Mouse (Mus musculus) MEL (cell line): ENCODE measurements around the gene Als2cl. TPM values are rescaled to one million over a fixed set of nuclear protein-coding genes. Genes with fewer than 3 reads are reported as not detected.

Experiments used
- DNase-seq: peaks from one replicate; pipeline ENCODE4 v3.0.0; 2011; ENCODE audit warnings: low read depth, low spot score
- H3K27ac ChIP-seq: 2 replicates; pipeline ENCODE4 v1.5.1; 2012; ENCODE audit warnings: low read depth, mild to moderate bottlenecking, control low read depth, low read length, moderate library complexity; ENCODE audit not compliant: control insufficient read depth
- H3K27me3 ChIP-seq, 2 experiments: fragments of 150-350 bp in 1 of 2; sonication (generic) in 1 of 2; 2 replicates each; pipeline ENCODE4 v1.6.1; 2012; ENCODE audit warnings: low read length in 2 of 2, mild to moderate bottlenecking in 2 of 2, improper control_type of control experiment in 1 of 2, moderate library complexity in 1 of 2; ENCODE audit not compliant: insufficient read depth in 2 of 2, control insufficient read depth in 1 of 2
- H3K36me3 ChIP-seq, 2 experiments: 2 replicates each; pipeline ENCODE4 v1.6.1; 2012 to 2014; ENCODE audit warnings: low read length in 2 of 2, improper control_type of control experiment in 1 of 2, inconsistent platforms in 1 of 2, mild to moderate bottlenecking in 1 of 2; ENCODE audit not compliant: insufficient read depth in 2 of 2, control insufficient read depth in 1 of 2
- H3K4me1 ChIP-seq, 2 experiments: fragments of 150-350 bp in 1 of 2; sonication (generic) in 1 of 2; 2 replicates each; pipeline ENCODE4 v1.6.1; 2012; ENCODE audit warnings: low read length in 2 of 2, improper control_type of control experiment in 1 of 2, mild to moderate bottlenecking in 1 of 2; ENCODE audit not compliant: insufficient read depth in 2 of 2, control insufficient read depth in 1 of 2
- H3K4me3 ChIP-seq, 2 experiments: fragments of 150-350 bp in 1 of 2; sonication (generic) in 1 of 2; 2 replicates each; pipeline ENCODE4 v1.5.1; 2012; ENCODE audit warnings: low read depth in 2 of 2, low read length in 2 of 2, mild to moderate bottlenecking in 2 of 2, moderate library complexity in 2 of 2, control low read depth in 1 of 2, improper control_type of control experiment in 1 of 2; ENCODE audit not compliant: control insufficient read depth in 1 of 2, insufficient read depth in 1 of 2
- H3K79me2 ChIP-seq: 2 replicates; pipeline ENCODE4 v1.6.1; 2012; ENCODE audit warnings: mild to moderate bottlenecking, low read length, moderate library complexity; ENCODE audit not compliant: control insufficient read depth, poor library complexity, insufficient read depth
- H3K9ac ChIP-seq: 2 replicates; pipeline ENCODE4 v1.6.1; 2012; ENCODE audit warnings: low read depth, mild to moderate bottlenecking, control low read depth, low read length, moderate library complexity; ENCODE audit not compliant: control insufficient read depth, poor library complexity, severe bottlenecking
- H3K9me3 ChIP-seq: fragments of 150-350 bp; sonication (generic); replicated peaks from 2 replicates; pipeline ENCODE4 v1.6.1; 2012; ENCODE audit warnings: mild to moderate bottlenecking, low read length, improper control_type of control experiment, moderate library complexity; ENCODE audit not compliant: insufficient read depth
- EP300 ChIP-seq, 2 experiments: IDR thresholded peaks; 2 replicates each; pipeline ENCODE4 v1.6.1; 2011; ENCODE audit warnings: improper control_type of control experiment in 2 of 2, low read length in 2 of 2, low read depth in 1 of 2, mild to moderate bottlenecking in 1 of 2
- GABPA ChIP-seq: IDR thresholded peaks from 2 replicates; pipeline ENCODE4 v1.6.1; 2012; ENCODE audit warnings: low read depth, mild to moderate bottlenecking, inconsistent platforms, low read length, improper control_type of control experiment, moderate library complexity
- HCFC1 ChIP-seq: IDR thresholded peaks from 2 replicates; pipeline ENCODE4 v1.6.1; 2012; ENCODE audit warnings: low read depth, mild to moderate bottlenecking, inconsistent platforms, low read length, improper control_type of control experiment, moderate library complexity
- JUND ChIP-seq: IDR thresholded peaks from 2 replicates; pipeline ENCODE4 v1.6.1; 2011; ENCODE audit warnings: low read depth, mild to moderate bottlenecking, improper control_type of control experiment, low read length
- KAT2A ChIP-seq: conservative IDR thresholded peaks from 2 replicates; pipeline ENCODE4 v1.6.1; 2012; ENCODE audit warnings: low read depth, low read length, improper control_type of control experiment, inconsistent platforms
- MAZ ChIP-seq: IDR thresholded peaks from 2 replicates; pipeline ENCODE4 v1.6.1; 2012; ENCODE audit warnings: low read depth, mild to moderate bottlenecking, inconsistent platforms, low read length, improper control_type of control experiment
- MEF2A ChIP-seq: IDR thresholded peaks from 2 replicates; pipeline ENCODE4 v1.6.1; 2014; ENCODE audit warnings: low read depth, mild to moderate bottlenecking, inconsistent platforms, low read length, improper control_type of control experiment; ENCODE audit not compliant: poor library complexity, insufficient replicate concordance, severe bottlenecking; ENCODE audit errors: extremely low read depth
- MYB ChIP-seq: IDR thresholded peaks from 2 replicates; pipeline ENCODE4 v1.6.1; 2011; ENCODE audit warnings: mild to moderate bottlenecking, low read depth, low read length, improper control_type of control experiment
- MYC ChIP-seq: IDR thresholded peaks from 2 replicates; pipeline ENCODE4 v1.6.1; 2011; ENCODE audit warnings: low read depth, mild to moderate bottlenecking, low read length, improper control_type of control experiment, moderate library complexity
- POLR2A ChIP-seq, 2 experiments: IDR thresholded peaks; 2 replicates each; pipeline ENCODE4 v1.6.1; 2011 to 2012; ENCODE audit warnings: low read length in 2 of 2, mild to moderate bottlenecking in 2 of 2, control low read depth in 1 of 2, improper control_type of control experiment in 1 of 2, low read depth in 1 of 2, moderate library complexity in 1 of 2; ENCODE audit not compliant: control insufficient read depth in 1 of 2, insufficient read depth in 1 of 2, poor library complexity in 1 of 2
- POLR2AphosphoS2 ChIP-seq: IDR thresholded peaks from 2 replicates; pipeline ENCODE4 v1.6.1; 2011; ENCODE audit warnings: low read length, improper control_type of control experiment
- SIN3A ChIP-seq: IDR thresholded peaks from 2 replicates; pipeline ENCODE4 v1.6.1; 2012; ENCODE audit warnings: low read length, improper control_type of control experiment, inconsistent platforms
- SMC3 ChIP-seq: IDR thresholded peaks from 2 replicates; pipeline ENCODE4 v1.6.1; 2011; ENCODE audit warnings: low read depth, low read length, improper control_type of control experiment
- TBP ChIP-seq: IDR thresholded peaks from 2 replicates; pipeline ENCODE4 v1.8.0; 2011; ENCODE audit warnings: low read depth, low read length, improper control_type of control experiment
- UBTF ChIP-seq: IDR thresholded peaks from 2 replicates; pipeline ENCODE4 v1.6.1; 2012; ENCODE audit warnings: low read depth, mild to moderate bottlenecking, inconsistent platforms, low read length, improper control_type of control experiment, moderate library complexity, borderline replicate concordance; ENCODE audit not compliant: insufficient read depth
- USF1 ChIP-seq: IDR thresholded peaks from 2 replicates; pipeline ENCODE4 v1.6.1; 2014; ENCODE audit warnings: low read depth, mild to moderate bottlenecking, inconsistent platforms, low read length, improper control_type of control experiment, moderate library complexity
- USF2 ChIP-seq, 2 experiments: IDR thresholded peaks; 2 replicates each; pipeline ENCODE4 v1.6.1; 2011 to 2012; ENCODE audit warnings: improper control_type of control experiment in 2 of 2, low read length in 2 of 2, borderline replicate concordance in 1 of 2, inconsistent platforms in 1 of 2, low read depth in 1 of 2, mild to moderate bottlenecking in 1 of 2; ENCODE audit not compliant: insufficient read depth in 1 of 2
- ZKSCAN1 ChIP-seq: IDR thresholded peaks from 2 replicates; pipeline ENCODE4 v1.6.1; 2012; ENCODE audit warnings: low read depth, mild to moderate bottlenecking, inconsistent platforms, low read length, improper control_type of control experiment, moderate library complexity
- ZMIZ1 ChIP-seq: IDR thresholded peaks from 2 replicates; pipeline ENCODE4 v1.6.1; 2012; ENCODE audit warnings: low read depth, mild to moderate bottlenecking, inconsistent platforms, low read length, improper control_type of control experiment, moderate library complexity
- polyA plus RNA-seq, 2 experiments: library from polyadenylated mRNA; stranded (reverse) in 1 of 2; unstranded in 1 of 2; fragments of >175 nt in 1 of 2; fragments of >200 nt in 1 of 2; gene quantifications; 2 replicates each; pipeline versions ENCODE4 v1.2.1 to v1.2.4; 2012; ENCODE audit warnings: low replicate concordance in 2 of 2, low read depth in 1 of 2; ENCODE audit not compliant: insufficient read length in 2 of 2, insufficient read depth in 1 of 2, missing spikeins in 1 of 2
- total RNA-seq: library from RNA; depleted of rRNA; stranded (reverse); fragments of 300-350 nt; gene quantifications from 2 replicates; pipeline ENCODE4 v1.2.3, GENCODE M21; 2012

Als2cl gene
- total and polyA plus RNA-seq, 3 experiments, result 0.21 TPM; not detected in 2

- H3K27ac ChIP-seq, result no peak overlapping the region
- H3K36me3 ChIP-seq, result no peaks in the 10 kb centered on the region
- TF ChIP-seq EP300 (IDR thresholded peaks at IDR 0.05; ENCODE audit: low read depth in 1 of 2, low read length in 2 of 2) (no peak), KAT2A (no peak), USF1 (no peak), ZKSCAN1 (no peak), POLR2A (IDR thresholded peaks at IDR 0.05; ENCODE audit: control insufficient read depth in 1 of 2, insufficient read depth in 1 of 2, low read depth in 1 of 2, low read length in 2 of 2, poor library complexity in 1 of 2) (no peak), JUND (no peak), ZMIZ1 (no peak), SMC3 (no peak), UBTF (no peak), HCFC1 (no peak)
- DNase-seq, result no peak
- H3K4me3 ChIP-seq, result no peak overlapping the region
- H3K4me1 ChIP-seq, result no peaks in the 10 kb centered on the region
- no peaks in the 10 kb centered on the region for H3K9me3 ChIP-seq
- H3K27me3 ChIP-seq, result no peaks in the 10 kb centered on the region
- no peaks in the 10 kb centered on the region for H3K79me2 ChIP-seq
- no peak overlapping the region for H3K9ac ChIP-seq
These were observed 38.8 kb upstream of the Als2cl start for GRCm38 (mm10) chr9:110840905-110841304.

- H3K4me3 ChIP-seq, result no peak overlapping the region
- DNase-seq, result no peak
- H3K4me1 ChIP-seq, result no peaks in the 10 kb centered on the region
- H3K27ac ChIP-seq, result no peak overlapping the region
- H3K9me3 ChIP-seq, result no peaks in the 10 kb centered on the region
- no peaks in the 10 kb centered on the region for H3K36me3 ChIP-seq
- no peak overlapping the region for H3K9ac ChIP-seq
- no peaks in the 10 kb centered on the region for H3K79me2 ChIP-seq
- no peaks in the 10 kb centered on the region for H3K27me3 ChIP-seq
- TF ChIP-seq POLR2AphosphoS2 (no peak), MYB (no peak), KAT2A (no peak)
- TF ChIP-seq, all 39 proteins: peak for 0
These were observed 38.2 kb upstream of the Als2cl start for GRCm38 (mm10) chr9:110841438-110841837.

- Histone ChIP-seq H3K79me2 (no peaks in the 10 kb centered on the region), H3K27me3 (no peaks in the 10 kb centered on the region), H3K9ac (no peak within 1 kb of the TSS), H3K9me3 (no peaks in the 10 kb centered on the region), H3K4me1 (no peaks in the 10 kb centered on the region), H3K27ac (no peak within 1 kb of the TSS), H3K4me3 (no peak within 1 kb of the TSS), H3K36me3 (no peaks in the 10 kb centered on the region)
- no peak for TF ChIP-seq ZMIZ1
- no peak for TF ChIP-seq MYC
- TF ChIP-seq MEF2A, result no peak
- no peak for TF ChIP-seq USF1
- TF ChIP-seq GABPA, result no peak
- no peak for TF ChIP-seq POLR2AphosphoS2
- TF ChIP-seq USF2 (IDR thresholded peaks at IDR 0.05; ENCODE audit: borderline replicate concordance in 1 of 2, insufficient read depth in 1 of 2, low read depth in 1 of 2, low read length in 2 of 2), result no peak
- no peak for TF ChIP-seq MAZ
- no peak for TF ChIP-seq MYB
- no peak for TF ChIP-seq SIN3A
- no peak for TF ChIP-seq EP300 (IDR thresholded peaks at IDR 0.05; ENCODE audit: low read depth in 1 of 2, low read length in 2 of 2)
- TF ChIP-seq HCFC1, result no peak
- no peak for TF ChIP-seq TBP
- TF ChIP-seq JUND, result no peak
- no peak for DNase-seq
These were observed 35.5 kb upstream of the Als2cl start, which contains the start of gene Prss46 for GRCm38 (mm10) chr9:110844206-110844605. Gene Prss46, plus strand, starts transcription at chr9:110844506.
